Mouse (Mus musculus) right cerebral cortex, postnatal 25 days (tissue): ENCODE data around the gene Pdzph1.

Experiments used
- DNase-seq: peaks from one replicate; pipeline ENCODE4 v3.0.0; 2022

The Pdzph1 gene

DNA sequence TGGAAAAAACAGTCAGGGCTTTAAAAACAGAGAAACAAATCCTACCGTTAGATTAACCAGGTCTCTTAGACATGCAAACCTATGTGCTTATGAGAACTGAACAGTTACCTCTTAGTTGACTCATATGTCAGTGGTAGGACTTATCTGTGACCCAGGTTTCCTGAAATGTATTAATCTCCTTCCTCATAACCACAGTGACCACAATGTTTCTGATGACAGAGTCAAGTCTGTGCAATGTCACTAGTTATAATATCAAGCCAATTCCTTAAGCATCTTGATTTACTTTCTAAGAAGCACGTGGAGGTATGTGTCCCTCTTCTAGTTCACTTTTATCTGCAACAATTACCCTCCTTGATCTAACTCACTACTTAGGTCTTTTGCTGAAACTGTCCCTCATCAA, 68.4 kb downstream of the Pdzph1 start:
- DNase-seq, result no peak

DNA sequence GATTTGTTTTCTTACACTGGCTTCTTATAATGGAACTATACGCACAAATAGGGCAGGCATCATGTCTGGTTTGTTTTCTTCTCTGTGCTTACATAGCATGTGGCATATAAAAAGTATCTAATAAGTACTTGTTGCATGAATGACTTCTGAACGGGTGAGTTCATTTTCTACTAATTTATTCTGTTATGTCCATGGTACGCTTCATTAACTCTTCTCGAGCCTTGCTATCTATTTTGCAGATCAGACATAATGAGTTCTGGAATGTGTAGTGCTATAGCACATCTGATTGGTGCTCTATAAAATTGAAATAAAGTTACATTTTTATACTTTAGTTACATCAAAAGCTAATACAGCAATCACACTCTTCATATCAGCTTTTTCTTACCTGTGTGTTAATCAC, 71.2 kb downstream of the Pdzph1 start:
- no peak for DNase-seq

DNA sequence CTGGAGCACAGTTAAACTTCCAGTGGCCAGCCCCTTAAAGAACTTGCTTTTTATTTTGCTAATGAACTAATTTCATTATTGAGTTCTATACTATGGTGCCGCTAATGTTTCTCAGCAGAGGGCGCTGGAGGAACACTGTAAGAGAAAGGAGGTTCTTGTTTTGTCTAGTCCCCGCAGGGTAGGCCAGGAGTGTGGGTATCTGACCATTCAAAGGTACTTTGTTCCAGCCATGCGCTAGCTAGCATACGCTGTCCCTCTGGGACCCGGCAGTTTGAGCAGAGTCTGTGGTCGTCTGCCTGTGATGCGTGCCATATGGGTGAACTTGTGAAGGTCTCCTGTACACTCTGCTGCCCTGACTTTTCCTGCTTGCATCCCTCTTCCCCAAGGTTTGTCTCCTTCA, 72.1 kb downstream of the Pdzph1 start:
- DNase-seq, result no peak

DNA sequence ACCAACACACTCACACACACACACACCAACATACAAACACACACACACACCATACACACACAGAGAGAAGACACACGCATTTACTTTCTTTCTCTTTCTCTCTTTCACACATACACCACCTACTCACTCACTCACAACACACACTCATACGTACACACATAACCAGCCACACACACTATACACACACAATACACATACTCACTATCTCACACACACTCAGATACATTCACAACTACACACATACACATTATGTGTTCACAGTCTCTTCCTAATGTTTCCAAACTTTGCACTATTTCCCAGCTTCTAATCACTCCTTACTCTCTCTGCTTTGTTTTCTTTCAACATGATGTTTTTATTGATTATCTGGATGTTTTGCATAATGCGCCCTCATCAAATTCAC, 72.6 kb downstream of the Pdzph1 start:
- DNase-seq, result no peak

DNA sequence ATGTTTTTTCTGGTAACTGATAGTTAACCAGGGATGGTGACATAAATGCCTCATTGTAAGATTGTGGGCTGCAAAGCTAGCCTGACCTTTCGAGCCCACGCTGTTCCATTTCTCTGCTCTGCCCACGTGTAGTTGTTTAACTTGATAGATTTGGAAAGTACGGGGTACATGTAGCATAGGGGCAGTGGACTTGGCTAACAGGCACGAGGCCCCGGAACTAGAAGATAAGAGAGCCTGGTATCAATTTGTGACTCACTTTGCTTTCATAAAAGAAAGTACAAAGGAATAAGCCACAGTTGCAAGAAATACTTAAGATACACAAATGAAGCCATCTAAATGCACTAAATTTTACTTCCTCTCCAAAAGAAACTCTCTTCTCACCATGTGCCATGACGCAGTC, 79.6 kb downstream of the Pdzph1 start:
- no peak for DNase-seq

DNA sequence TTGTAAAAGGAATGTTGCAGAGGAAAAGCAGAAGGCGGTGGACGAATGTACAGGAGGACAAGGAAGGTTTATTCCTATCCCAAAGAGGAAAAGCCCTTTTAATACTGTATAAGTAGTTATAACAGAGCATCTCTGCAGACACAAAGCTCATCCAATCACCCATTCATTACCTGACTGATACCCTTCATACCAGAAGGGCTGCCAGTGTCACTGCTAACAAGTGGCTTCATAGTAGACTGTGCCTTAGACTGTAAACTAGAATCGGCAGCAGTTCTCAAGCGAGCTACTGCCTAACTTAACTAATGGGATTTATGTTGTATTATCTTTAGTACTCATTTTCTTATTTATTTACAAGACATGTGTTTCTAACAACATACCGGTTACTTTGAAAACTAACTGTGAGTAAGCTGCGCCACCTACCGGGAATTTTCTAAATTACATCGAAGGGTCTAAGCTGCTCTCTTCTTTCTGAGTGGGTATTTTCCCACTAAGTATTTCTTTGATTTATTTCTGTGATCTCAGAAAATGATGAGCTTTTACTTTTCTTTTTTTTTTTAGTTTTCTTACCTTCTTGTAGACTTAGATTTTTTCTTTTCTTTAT, 82.0 kb downstream of the Pdzph1 start:
- DNase-seq, result peak; percentile 25

DNA sequence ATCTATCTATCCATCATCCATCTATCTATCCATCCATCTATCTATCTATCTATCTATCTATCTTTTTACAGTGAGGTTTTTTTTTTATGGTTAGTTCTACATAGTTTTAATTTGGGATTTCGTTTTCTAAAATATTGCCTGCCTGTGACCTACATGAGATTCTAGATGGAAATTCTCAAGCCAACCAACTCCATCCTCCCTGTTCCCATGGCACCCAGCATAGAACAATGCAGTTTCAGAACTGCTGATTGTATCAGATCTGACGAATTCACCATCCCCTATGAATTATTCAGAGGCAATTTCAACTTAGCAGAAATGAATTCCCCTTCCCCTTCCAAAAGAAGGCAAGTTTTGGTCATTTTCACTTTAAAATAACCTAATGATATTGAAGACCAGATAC, 85.2 kb downstream of the Pdzph1 start:
- DNase-seq, result no peak

DNA sequence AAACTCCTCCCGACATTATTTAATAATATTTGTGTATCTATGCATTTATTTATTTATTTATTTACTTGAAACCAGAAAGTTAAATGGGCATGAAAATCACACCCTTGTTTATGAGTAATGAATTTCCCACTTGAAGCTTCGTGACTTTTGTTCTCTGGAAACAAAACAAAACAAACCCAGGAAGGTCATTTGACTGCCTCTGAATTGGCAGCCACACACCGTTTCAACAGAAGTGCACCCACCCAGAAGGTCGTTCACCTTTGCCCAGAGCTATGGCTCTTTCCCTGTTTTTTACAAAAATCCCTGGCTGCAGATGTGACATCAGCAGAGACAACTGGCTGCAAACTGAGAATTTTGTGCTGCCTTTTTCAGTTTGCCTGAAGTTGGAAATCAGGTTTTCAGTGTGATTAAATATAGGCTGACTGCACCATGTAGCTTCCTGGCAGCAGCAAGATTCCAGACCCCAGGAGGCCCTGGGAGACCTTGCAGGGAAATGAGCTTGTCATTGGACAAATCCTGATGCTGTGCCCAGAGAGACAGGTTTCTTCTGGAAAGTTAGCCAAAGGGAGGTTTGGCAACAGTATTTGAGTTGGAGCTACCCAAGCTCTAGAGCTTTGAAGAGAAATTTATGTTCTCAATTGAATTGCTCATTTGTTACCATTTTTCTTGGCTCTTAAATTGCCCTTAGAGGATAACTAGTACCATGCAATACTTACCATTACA, 99.5 kb downstream of the Pdzph1 start:
- no peak for DNase-seq

DNA sequence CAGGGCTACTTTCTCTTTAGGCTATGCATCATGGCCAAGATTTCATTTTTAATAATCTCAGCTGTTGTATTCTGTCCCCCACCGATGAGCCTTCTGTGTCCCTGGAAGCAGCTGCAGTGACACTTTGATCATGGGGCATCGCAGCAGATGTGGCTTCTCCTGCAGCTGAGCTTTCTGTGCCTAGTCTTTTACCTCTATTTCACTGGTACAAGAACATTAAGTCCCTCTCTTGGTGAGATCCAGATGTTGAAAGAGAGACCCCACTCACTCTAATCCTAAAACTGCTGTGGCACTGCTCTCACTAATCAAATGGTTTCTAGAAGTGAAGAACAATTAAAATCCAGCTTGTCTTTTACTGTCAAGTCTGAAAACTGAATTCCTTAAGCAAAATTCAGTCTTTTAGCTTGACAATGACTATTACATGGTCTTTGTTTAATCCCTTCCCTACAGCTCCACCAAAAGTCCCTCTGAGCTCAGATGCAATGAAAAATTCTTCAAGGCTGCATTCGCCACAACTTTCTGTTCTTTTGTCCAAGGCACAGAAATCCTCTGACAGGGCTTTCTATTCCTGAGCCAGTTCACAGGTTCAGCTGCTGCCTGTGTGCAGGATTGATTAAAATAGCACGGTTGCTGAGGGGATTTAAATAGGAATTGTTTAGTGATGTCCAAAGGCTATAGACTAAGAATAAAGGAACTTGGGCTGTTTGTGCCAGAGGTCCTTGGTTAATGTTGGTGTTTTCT, 101.1 kb downstream of the Pdzph1 start:
- DNase-seq, result no peak

DNA sequence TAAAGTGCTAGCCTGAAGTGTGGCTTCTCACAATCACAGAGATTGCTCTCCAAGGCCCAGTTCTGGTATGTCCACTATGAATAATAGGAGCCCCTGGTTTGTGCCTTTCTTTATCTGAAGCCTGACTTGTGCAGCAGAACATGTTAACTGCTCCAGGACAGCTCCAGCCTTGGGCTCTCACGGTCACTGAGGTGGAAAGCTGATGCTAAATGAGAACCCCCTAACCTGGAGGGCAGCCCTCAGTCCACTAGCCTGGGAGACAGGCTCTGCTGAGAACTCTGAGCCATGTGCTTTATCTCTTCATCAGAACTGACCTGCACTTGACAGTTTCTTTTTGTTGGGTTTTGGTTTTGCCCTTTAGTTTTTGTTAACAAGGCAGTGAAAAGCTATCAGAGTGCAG, 106.8 kb downstream of the Pdzph1 start:
- DNase-seq, result no peak

DNA sequence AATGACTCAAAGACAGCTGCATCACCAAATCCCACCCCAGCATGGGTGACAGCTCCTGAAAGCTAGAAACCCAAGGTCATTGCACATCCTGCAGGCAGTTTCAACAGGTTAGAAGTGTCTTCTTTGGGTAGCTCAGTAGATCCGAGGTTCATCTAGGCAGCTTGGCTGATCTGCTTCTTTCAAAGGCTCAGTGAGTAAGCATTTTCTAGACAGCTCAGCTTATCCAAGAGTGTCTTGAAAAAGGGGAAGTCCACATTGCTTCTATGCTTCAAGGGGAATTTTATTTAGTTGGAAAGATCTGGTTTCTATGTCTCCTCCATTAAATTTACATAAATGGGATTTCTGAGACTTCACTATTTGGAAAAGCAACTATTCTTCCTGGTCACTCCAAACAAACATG, 117.8 kb downstream of the Pdzph1 start:
- DNase-seq, result no peak

DNA sequence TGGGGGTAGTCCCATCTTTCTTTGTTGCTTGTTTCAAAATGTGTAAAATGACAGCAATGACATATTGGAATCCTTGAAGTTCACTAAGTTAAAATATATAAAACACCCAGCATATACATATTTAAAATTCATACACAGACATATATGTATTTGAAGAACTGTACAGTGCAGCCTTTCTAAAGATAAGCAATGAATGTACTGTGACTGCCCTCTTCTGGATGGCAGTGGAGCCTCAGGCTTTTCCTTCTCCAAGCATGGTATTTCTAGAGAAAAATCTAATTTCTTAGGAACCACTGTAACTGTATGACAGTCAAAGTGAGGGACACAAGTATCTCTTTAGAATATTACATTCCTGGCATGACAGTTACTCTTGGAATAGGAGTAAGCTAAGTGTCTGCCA, 120.4 kb downstream of the Pdzph1 start:
- no peak for DNase-seq
